Mouse (Mus musculus): ENCODE measurements at regions not wholly inside any gene's neighbourhood (a gene's known extent, or its start where the extent isn't known, plus 50 kb on each side); places are given as distances from the start of the nearest gene placed in this dataset.
"Not testable (repeated sequence)": the region's sequence is repeated elsewhere in the genome, so short reads cannot be mapped to it uniquely, and the experiment has no call there.

DNA sequence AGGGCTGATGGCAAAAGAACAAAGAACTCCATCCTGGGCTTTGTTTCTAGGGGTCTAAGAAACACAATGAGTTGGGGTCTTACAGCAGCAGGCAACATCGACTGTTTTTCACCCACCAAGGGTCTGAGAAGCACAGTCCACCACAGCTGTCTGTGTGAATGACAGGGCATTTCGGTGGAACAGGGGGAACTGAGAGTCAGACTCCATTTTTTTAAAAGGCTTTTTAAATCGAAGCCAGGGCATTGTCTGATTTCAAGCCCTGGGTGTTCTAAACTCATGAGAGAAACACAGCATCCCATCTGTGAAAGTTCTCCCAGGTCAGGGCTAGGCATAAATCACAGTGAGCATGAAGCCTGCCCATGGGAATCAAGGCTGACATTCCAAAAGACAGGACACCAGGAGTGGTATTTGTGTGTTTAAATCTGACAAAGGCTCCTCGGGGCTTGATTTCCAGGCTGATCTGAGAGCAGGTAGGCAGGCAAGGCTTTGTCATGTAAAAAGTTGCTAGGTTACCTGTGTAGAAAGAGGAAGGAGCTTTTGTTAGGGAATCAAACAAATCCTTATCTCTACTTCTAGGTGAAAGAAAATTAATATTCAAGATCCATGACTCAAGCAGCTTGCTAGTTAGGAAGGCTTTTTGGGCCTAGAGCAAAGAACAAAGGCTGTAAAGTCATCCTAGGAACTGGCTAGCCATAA is 184.8 kb upstream of the Gm10324 start:
- not testable (repeated sequence) for DNase-seq

DNA sequence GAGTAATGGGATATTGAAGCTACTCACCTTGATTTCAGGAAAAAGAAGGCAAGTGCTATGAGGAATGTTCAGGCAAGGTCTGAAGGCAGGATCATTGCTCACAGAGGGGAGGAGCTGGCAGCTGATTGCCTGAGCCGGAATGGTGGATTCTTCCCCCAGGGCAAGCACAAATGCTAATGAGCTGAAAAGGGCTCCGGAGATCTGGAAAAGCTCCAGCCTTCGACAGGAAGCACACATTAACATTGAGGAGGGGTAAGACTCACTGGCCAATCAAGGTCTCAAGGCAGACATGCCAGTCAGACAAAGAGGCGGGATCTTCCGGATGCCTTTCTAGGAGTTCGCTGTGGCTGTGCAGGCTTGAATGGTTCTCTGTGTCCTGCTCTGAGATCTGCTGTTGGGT is 169.1 kb upstream of the Gm10324 start:
- DNase-seq = not testable (repeated sequence)

DNA sequence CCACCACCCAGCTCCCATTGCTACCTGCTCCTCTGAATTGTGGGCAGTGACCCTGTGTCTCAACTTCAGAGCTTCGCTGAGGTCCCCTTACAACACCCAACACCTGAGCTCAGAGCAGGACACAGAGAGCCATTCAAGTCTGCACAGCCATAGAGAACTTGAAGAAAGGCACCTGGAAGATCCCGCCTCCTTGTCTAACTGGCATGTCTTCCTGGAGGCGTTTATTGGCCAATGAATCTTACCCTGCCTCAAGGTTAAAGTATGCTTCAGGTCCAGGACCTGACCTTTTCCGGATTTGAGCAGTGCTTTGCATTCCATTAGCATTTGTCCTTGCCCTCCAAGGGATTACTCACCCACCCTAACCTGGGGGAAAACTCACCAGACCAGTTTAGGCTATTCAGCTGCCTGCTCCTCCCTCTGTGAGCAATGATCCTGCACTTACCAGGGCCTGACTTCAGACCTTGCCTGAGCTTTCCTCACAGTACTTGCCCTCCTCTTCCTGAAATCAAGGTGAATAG is 128.4 kb upstream of the Gm10324 start:
- DNase-seq = not testable (repeated sequence)

DNA sequence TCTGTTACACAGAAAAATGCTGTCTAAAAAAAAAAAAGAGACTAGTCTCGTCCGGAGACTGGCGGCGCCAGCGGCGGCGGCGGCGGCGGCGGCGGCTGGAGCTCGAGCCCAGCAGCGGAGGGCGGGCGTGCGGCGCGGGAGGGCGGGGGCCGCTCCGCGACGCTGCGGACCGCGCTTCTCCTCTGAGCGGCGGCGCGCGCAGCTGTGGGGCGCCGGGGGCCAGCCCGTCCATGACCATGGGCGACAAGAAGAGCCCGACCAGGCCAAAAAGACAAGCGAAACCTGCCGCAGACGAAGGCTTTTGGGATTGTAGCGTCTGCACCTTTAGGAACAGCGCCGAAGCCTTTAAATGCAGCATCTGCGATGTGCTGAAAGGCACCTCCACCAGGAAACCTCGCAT is 111.8 kb upstream of the Gm10324 start:
- peak in 1 of 2 experiments; percentile 2 for DNase-seq

DNA sequence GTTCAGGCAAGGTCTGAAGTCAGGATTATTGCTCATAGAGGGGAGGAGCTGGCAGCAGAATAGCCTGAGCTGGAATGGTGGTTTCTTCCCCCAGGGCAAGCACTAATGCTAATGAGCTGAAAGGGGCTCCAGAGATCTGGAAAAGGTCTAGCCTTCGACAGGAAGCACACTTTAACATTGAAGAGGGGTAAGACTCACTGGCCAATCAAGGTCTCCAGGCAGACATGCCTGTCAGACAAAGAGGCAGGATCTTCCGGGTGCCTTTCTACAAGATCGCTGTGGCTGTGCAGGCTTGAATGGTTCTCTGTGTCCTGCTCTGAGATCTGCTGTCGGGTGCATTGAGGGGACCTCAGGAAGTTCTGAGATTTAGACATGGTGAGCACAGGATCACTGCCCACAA is 87.4 kb upstream of the Gm10324 start:
- DNase-seq = not testable (repeated sequence)

DNA sequence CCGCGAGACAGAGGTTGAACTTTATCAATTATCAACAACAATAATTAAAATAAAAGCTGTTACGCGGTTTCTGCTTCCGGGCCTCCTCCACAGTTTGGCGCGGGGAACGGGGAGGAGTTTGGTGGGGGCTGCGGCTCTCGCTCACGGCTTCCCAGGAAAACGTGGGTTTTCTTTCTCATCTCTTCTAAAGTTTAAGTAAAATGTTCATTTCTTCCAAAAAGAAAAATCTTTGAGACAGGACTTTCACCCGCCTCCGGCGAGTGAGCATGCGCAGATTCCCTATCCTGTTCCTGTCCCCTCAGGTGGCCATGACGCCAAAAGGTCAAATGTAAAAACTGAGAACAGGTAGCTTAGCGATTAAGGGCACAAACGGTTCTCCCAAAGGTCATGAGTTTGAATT is 56.7 kb upstream of the Gm10324 start:
- not testable (repeated sequence) for DNase-seq

DNA sequence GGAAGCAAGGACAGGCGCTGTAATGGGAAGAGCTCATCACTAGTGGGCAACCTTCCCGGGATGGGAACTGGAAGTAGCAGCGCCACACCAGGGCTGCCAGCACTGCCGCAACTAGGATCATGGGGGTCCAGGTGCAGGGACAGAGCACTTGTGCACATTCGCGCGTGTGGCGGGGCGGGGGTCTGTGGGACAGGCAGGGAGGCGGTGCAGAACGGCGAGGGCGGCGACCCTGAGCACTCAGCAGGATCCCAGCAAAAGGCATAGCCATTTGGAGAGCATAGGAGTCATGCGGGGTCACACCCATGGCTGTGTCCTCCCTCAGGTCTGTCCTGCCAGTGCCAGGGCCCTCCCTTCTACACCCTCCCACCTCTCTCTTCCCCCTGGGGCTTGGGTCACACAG is 56.0 kb upstream of the Gm10324 start:
- DNase-seq = not testable (repeated sequence)
